Mouse (Mus musculus) cerebellum, postnatal 36 days (tissue): ENCODE measurements around the gene Eif4ebp2.

Experiments used
- DNase-seq, 2 experiments: peaks; one replicate each; pipeline ENCODE4 v3.0.0; 2021 to 2022; ENCODE audit warnings: mixed read lengths in 2 of 2

The Eif4ebp2 gene

DNA sequence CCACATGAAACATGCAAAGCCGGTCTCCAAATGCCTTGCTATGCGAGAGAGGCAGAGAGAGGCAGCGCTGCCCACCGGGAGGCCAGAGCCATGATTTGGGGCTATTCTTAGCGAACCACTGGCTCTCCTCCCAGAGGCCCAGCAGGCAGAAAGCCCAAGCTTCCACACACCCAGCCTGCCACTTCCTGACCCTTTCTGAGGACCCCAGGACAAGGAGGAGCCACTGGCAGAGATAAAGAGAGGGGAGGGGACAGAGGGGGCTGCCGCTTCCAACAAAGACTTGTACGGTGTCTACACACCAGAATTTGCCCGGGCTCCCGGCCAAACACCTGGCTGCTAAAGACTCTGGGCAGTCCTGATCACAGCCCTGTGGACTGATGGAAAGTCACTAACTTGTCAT lies 72.3 kb downstream of the Eif4ebp2 start:
- no peak for DNase-seq

- DNase-seq: no peak
Observed at GRCm38 (mm10) chr10:61379340-61380040, 73.0 kb downstream of the Eif4ebp2 start.

GRCm38 (mm10) chr10:61378698-61379097 lies 73.8 kb downstream of the Eif4ebp2 start:
- DNase-seq: no peak
